Mouse (Mus musculus) heart, adult 18-20 months (tissue): Measurements from ENCODE around the gene Syngr4. TPM values are rescaled to one million over a fixed set of nuclear protein-coding genes. Genes with fewer than 3 reads are reported as not detected.
A peak's percentile ranks its signal among the peaks of the same experiment; 100 is the strongest.
"Not testable (repeated sequence)": the region's sequence is repeated elsewhere in the genome, so short reads cannot be mapped to it uniquely, and the experiment has no call there.

ENCODE experiments used
- DNase-seq, 2 experiments: peaks; one replicate each; pipeline ENCODE4 v3.0.0; 2021 to 2022; ENCODE audit warnings: mixed read lengths in 1 of 2
- long read RNA-seq, 2 experiments: library from polyadenylated mRNA; stranded (forward); transcript quantifications; one replicate each; pipeline ENCODE4 v2.0.0; 2021
- total RNA-seq, 2 experiments: library from RNA; stranded (reverse); gene quantifications; 2 replicates each; pipeline ENCODE4 v1.2.3; 2021

Gene Syngr4
- not detected for total RNA-seq
- long read RNA-seq, experiment 1: 0 reads
- long read RNA-seq, experiment 2: 0 reads

DNA sequence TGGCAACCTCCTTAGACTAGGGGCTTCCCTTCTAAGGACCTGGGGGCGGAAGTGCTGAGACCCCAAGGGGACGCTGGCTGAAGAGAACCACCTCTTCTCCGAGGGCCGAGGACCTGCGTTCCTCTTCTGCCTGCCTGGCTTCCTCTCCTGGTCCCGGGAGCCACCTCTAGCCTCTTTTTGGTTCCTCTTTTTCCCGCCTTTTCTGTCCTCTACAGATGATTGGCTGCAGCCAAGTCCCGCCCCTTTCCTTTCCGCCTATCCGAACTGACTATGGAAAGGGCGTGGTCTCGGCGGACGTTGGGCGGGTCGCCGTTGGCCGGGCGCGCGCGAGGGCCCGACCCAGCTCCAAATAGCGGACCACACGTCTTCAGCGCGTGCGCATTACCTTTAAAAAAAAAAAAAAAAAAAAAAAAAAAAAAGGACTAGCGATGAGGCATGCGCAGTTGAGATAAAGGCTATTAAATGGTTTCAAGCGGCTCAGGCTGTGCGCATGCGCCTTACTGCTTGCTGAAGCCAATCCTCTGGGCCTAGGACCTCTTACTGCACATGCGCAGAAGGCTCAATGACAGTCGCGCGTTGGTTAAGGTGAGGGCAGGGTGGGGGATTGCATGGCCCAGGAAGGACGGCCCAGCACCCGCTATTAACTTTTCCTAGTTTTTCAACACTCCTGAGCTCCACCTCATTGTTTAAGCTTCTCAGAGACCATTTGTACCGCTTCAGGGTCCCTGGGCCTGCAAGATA is at the start of gene Syngr4, which contains the start of gene Tmem143:
Gene Syngr4, minus strand, starts transcription at position 198 of the 741 bp plus-strand sequence.
Gene Tmem143, plus strand, starts transcription at position 425 of the 741 bp plus-strand sequence.
- DNase-seq: peak; percentile 98

DNA sequence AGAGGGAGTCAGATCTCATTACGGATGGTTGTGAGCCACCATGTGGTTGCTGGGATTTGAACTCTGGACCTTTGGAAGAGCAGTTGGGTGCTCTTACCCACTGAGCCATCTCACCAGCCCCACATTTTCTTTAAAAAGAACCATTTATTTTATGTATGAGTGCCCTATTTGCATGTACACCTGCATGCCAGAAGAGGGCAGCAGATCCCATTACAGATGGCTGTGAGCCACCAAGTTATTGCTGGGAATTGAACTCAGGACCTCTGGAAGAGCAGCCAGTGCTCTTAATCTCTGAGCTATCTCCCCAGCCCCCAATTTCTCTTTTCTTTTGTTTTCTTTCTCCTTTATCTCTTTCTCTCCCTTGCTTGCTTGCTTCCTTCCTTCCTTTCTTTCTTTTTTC is 46.8 kb upstream of the Syngr4 start:
- DNase-seq: not testable (repeated sequence)

- no peak for DNase-seq
Observed at GRCm38 (mm10) chr7:45941986-45942385, 45.5 kb upstream of the Syngr4 start.

DNA sequence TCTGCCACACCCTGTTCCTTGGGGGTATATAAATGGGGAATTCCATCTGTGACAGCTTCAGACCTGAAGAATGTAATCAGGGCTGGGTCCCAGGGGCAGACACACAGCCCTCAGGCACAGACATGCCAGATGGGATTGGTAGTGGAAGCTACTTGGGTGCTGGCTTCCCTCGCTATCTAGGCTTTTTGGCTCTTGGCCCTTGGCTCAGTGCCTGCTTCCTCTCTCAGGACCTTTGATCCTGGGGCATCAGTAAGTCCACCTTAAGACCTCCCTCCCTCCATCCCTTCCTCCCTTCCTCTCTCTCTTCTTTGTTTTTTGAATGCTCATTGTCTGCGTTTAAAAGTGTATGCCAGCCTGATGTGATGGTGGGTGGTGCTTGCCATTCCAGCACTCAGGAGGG is 43.3 kb upstream of the Syngr4 start:
- no peak for DNase-seq

- DNase-seq: peak; percentile 61 to 78
Observed at GRCm38 (mm10) chr7:45935114-45935513, 38.6 kb upstream of the Syngr4 start.

DNA sequence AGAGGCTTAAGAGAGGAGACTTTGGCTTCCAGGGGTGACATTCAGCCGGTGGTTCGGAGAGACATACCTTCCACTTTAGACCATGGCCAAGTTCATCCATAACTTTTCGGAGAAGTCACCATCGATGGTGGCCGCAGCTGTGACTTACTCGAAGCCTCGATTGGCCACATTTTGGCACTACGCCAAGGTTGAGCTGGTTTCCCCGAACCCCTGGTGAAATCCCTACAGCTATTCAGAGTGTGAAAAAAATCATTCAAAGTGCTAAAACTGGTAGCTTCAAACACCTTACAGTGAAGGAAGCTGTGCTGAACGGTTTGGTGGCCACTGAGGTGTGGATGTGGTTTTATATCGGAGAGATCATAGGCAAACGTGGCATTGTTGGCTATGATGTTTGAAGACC is 37.3 kb upstream of the Syngr4 start:
- DNase-seq: not testable (repeated sequence)

- no peak for DNase-seq
Observed at GRCm38 (mm10) chr7:45929688-45930087, 33.2 kb upstream of the Syngr4 start.

DNA sequence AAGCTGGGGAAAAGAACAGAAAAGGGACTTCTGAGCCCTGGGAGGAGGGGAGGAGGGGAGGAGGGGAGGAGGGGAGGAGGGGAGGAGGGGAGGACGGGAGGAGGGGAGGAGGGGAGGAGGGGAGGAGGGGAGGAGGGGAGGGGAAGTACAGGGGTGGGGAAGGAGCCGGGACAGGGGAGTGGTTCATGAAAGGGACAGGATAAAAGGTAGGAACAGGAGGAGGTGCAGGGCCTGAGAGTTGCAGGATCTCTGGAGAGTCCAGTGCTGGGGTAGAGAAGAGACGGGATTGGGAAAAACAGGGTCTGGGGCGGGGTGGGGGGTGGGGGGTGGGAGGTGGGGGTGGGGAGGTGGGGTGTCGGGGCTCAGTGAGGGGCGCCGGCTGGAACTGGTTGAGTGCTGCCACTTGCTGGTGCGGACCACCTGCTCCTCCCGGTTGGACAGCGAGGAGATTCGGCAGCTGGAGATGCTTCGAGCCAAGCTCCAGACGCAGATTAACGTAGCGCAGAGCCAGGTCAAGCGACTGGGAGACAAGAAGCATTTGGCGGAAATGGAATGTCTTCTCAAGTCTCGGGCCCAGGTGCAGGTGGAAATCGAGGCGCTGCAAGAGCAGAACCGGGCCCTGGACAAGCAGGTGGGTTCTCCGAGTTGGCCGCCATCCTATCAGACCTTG is 32.2 kb upstream of the Syngr4 start:
- no peak for DNase-seq

DNA sequence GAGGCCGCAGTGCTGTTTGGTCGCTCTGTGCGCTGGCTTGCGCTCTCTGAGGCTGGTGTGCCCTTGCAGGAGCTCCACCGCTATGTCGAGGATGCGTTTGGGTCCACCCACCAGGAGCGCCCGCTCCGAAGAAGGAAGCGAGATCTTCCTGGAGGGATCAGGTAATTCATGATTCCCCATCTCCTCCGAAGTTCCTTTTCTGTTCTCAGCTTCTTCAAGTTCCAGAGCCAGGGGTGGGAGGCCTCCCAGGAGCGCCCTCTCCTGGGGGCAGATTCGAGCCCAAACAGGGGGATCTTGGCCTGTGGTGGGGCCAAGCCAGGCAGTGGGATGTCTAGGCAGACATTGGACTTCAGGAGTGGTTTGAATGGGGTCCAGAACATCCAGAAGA is 27.9 kb upstream of the Syngr4 start:
- peak in 1 of 2 experiments; percentile 31 for DNase-seq

DNA sequence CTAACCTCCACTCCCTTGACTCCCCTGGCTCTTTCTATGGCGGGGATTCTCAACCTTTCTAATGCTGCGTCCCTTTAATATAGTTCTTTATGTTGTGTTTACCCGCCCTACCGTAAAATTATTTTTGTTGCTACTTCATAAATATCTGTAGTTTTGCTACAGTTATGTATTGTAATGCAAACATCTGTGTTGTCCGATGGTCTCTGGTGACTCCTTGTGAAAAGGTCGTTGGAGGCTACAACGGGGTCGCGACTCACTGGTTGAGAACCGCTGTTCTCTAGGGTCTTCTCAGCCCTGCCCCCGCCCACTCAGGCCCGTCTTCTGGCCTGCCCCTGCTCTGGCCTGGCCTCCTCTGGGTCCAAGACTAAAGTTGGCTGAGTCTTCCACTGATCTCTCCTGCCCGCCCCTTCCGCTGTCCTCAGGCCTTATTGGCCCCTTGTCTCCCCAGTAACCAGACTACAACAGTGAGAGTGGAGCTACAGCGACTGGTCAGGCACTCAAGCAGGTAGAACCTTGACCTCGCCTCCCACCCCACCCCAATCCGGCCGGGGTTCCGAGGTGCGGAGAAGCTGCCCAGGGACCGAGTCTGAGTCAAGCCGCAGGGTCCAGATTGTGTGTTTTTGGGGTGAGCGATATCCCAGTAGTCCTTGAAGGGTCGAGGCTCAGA is 27.4 kb upstream of the Syngr4 start, which contains the start of gene Ccdc114:
Gene Ccdc114, plus strand, starts transcription at position 311 of the 667 bp plus-strand sequence.
- DNase-seq: peak; percentile 89 to 94

- DNase-seq: peak; percentile 97 to 98
Observed at GRCm38 (mm10) chr7:45922928-45923761, 26.6 kb upstream of the Syngr4 start.

- DNase-seq: peak in 1 of 2 experiments; percentile 40
Observed at GRCm38 (mm10) chr7:45921950-45922600, 25.6 kb upstream of the Syngr4 start.

DNA sequence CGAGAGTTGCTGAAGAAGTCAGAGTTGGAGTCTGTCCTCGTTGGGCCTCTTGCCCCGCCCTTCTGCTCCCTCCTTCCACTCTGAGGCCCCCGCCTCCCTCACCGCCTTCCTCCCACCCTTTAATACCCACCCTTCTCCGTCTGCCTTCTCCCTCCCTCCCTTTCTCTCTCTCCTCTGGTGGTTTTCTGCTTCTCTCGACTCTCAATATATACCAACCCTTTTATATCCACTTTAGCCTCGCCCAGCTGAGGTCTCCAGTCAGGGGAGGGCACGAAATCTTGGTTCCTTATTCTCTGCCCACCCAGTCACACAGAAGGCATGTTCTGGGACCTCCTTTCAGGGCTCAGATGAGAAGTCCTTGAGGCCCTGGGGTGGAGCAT is 24.7 kb upstream of the Syngr4 start, which contains the start of gene Emp3:
Gene Emp3, minus strand, starts transcription at position 163 of the 380 bp plus-strand sequence.
- peak; percentile 78 to 84 for DNase-seq

- peak; percentile 61 to 68 for DNase-seq
Observed at GRCm38 (mm10) chr7:45920583-45921241, 24.2 kb upstream of the Syngr4 start.

GRCm38 (mm10) chr7:45919761-45920160 is 23.2 kb upstream of the Syngr4 start:
- no peak for DNase-seq

DNA sequence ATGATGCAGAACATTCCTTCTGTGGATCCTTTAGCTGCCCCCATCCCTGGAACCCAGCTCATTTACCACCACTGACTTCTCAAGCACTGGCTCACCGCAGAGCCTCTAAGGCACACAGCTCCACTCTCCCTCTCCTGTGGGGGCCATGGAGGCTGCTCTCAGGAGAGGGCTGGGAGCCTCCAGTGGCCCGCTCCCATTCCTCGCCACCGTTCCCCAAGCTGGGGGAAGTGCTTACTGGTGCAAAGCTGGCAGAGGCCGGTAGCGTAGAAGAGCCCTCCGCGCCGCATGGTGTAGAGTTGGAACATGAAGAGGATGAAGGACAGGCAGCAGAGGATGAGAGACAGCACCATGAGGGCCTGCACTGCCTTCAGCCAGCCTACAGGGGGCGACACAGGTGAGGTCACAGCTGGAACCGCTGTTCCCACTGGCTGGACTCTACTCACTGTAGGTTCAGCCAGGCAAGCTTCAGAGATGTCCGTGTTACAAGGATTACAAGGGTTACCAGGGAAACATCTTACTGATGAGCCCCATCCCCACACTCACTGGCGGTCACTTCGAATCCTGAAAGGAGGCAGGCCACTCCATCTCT is 22.7 kb upstream of the Syngr4 start:
- DNase-seq: peak; percentile 22 to 41

GRCm38 (mm10) chr7:45917926-45918325 is 21.4 kb upstream of the Syngr4 start:
- no peak for DNase-seq

DNA sequence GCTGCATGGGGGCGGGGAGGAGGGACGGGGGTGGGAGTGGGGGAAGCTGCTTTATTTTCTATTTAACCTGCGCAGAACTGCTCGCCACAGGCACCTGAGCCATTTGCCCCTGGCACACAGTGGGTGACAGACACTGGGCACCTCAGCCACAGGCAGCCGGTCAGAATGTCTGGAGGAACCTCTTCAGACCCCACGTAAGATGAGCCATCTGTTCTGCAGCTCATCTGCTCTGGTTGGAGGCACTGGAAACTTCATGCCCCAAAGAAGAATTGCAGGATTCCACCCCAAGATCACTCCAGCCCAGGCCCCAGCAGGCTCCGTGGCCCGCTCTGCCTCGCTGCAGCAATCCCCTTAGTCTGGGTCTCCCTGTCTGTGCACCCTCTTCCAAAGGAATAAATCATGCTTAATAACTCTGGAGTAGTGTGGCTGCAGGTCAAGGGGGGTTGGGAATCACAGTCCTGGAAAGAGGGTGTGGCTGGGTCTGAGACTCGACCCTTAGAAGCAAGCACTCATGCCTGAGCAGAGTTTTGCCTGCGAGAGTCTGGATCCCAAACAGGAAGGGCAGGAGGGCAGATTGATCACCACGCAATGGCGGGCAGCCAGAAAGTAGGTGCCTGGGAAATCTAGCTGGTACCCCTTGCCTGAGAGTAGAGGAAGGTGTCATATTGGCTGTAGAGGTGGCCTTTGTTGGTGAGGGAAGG is 20.6 kb upstream of the Syngr4 start:
- no peak for DNase-seq
